Mouse (Mus musculus): ENCODE data around the gene Myt1l.

GRCm38 (mm10) chr12:29728294-29728693 is 200.1 kb downstream of the Myt1l start:
- TF ChIP-seq CTCF (IDR thresholded peaks at IDR 0.05; ENCODE audit: low read depth, low read length) (no peak), POLR2A (IDR thresholded peaks at IDR 0.05; ENCODE audit: borderline replicate concordance, low read depth, low read length) (no peak)

All from bone marrow macrophage, adult 2 months (primary cell).